Comparison of ENCODE assay signal across 8 mouse cellular contexts in genomic region chr5:28209549-28210431, GRCm38 (mm10). TPM values are rescaled to one million over a fixed set of nuclear protein-coding genes. Genes with fewer than 3 reads are reported as not detected.
DNase-seq lines count a peak whose midpoint lies in the region; ATAC-seq lines count a peak whose summit lies in the region.

No protein-coding gene starts in this region.

- peaks cover 80% of the 10 kb centered on the region for H3K27me3 ChIP-seq in forebrain, embryonic 11.5 days (ENCODE audit: control insufficient read depth, insufficient read depth, low read length)
- H3K27me3 ChIP-seq in kidney, embryonic 16.5 days (ENCODE audit: insufficient read depth, low read length): peaks cover 90% of the 10 kb centered on the region
- H3K27me3 ChIP-seq in midbrain, embryonic 15.5 days (replicated peaks): peaks cover 47% of the 10 kb centered on the region

- H3K36me3 ChIP-seq in forebrain, embryonic 11.5 days (ENCODE audit: control insufficient read depth, insufficient read depth, low read length): no peaks in the 10 kb centered on the region
- no peaks in the 10 kb centered on the region for H3K36me3 ChIP-seq in kidney, embryonic 16.5 days (ENCODE audit: insufficient read depth, low read length)
- H3K36me3 ChIP-seq in midbrain, embryonic 15.5 days (replicated peaks): no peaks in the 10 kb centered on the region

- peak overlapping the region; percentile 64 for H3K4me2 ChIP-seq in forebrain, embryonic 11.5 days (ENCODE audit: low read depth, low read length, severe bottlenecking)
- H3K4me2 ChIP-seq in kidney, embryonic 16.5 days (replicated peaks; ENCODE audit: low read depth, low read length): peak overlapping the region; percentile 58
- peak overlapping the region; percentile 69 for H3K4me2 ChIP-seq in midbrain, embryonic 15.5 days

- ATAC-seq in forebrain, embryonic 11.5 days (replicated peaks; ENCODE audit: low FRiP score): peak; percentile 83
- peak; percentile 51; the same call in 1 of the 2 replicates for ATAC-seq in kidney, embryonic 16.5 days (ENCODE audit: low FRiP score, low TSS enrichment)
- peak; percentile 78 for ATAC-seq in midbrain, embryonic 15.5 days (replicated peaks)

- no peak overlapping the region for H3K27ac ChIP-seq in forebrain, embryonic 11.5 days (ENCODE audit: low read depth, low read length)
- H3K27ac ChIP-seq in kidney, embryonic 16.5 days (ENCODE audit: low read length): no peak overlapping the region
- H3K27ac ChIP-seq in midbrain, embryonic 15.5 days: peak overlapping the region; percentile 79

- DNase-seq in 3134 (ENCODE audit: extremely low read depth, insufficient read length, low spot score) (peak; percentile 7), ZHBTc4 (ENCODE audit: low read depth, low spot score) (peak; percentile 99)
- peak; percentile 76 for DNase-seq in forebrain, embryonic 11.5 days (ENCODE audit: low spot score)
- DNase-seq in left cerebral cortex, adult 18-20 months (ENCODE audit: low spot score in 2 of 2): no peak
- DNase-seq in frontal cortex, postnatal 14 days (ENCODE audit: low spot score in 2 of 2): no peak
- DNase-seq in spleen, postnatal 14 days (ENCODE audit: low spot score in 2 of 2): no peak

- H3K9me3 ChIP-seq in forebrain, embryonic 11.5 days (ENCODE audit: control insufficient read depth, low read length): no peaks in the 10 kb centered on the region
- H3K9me3 ChIP-seq in kidney, embryonic 16.5 days (ENCODE audit: low read length): no peaks in the 10 kb centered on the region
- H3K9me3 ChIP-seq in midbrain, embryonic 15.5 days: no peaks in the 10 kb centered on the region

- H3K4me3 ChIP-seq in forebrain, embryonic 11.5 days (ENCODE audit: low read depth, low read length): peak overlapping the region; percentile 33
- H3K4me3 ChIP-seq in kidney, embryonic 16.5 days (ENCODE audit: low read length): peak overlapping the region; percentile 44
- H3K4me3 ChIP-seq in midbrain, embryonic 15.5 days: peak overlapping the region; percentile 44

- H3K4me1 ChIP-seq in forebrain, embryonic 11.5 days (replicated peaks; ENCODE audit: control insufficient read depth, insufficient read depth, low read length): peaks cover 15% of the 10 kb centered on the region; the same call in 1 of the 2 replicates
- H3K4me1 ChIP-seq in kidney, embryonic 16.5 days (ENCODE audit: insufficient read depth, low read length): peaks cover 9% of the 10 kb centered on the region
- H3K4me1 ChIP-seq in midbrain, embryonic 15.5 days: peaks cover 24% of the 10 kb centered on the region

- WGBS in forebrain, embryonic 11.5 days: 1% methylated on average over 80 of the region's 80 CpGs
- WGBS in kidney, embryonic 16.5 days: under 1% methylated on average over 80 of the region's 80 CpGs
- under 1% methylated on average over 78 of the region's 80 CpGs for WGBS in midbrain, embryonic 15.5 days

- peak overlapping the region; percentile 2; the same call in 1 of the 2 replicates for H3K9ac ChIP-seq in forebrain, embryonic 11.5 days (ENCODE audit: low read length)
- H3K9ac ChIP-seq in kidney, embryonic 16.5 days (replicated peaks; ENCODE audit: low read length): 0 out of 2 replicates have a peak overlapping the region, but pooled peaks have one; percentile 10
- peak overlapping the region; percentile 49 for H3K9ac ChIP-seq in midbrain, embryonic 15.5 days

RNA-seq across cellular contexts. Expression of gene Cnpy1, which starts 35.8 kb away (rescaled TPM):
- 2.4 and 2.8 TPM in 2 replicates for polyA plus RNA-seq in forebrain, embryonic 11.5 days (2014; fragmentation: Nextera tagmentation; extraction: Ambion mirVana)
- 0.12 and 0.15 TPM in 2 replicates for polyA plus RNA-seq in kidney, embryonic 16.5 days (2015; fragmentation: Nextera tagmentation; extraction: Ambion mirVana)
- 44.2 and 61.8 TPM in 2 replicates for polyA plus RNA-seq in midbrain, embryonic 15.5 days (2015; fragmentation: Nextera tagmentation; extraction: Ambion mirVana)
- total RNA-seq in left cerebral cortex, adult 18-20 months (2021): under 1 TPM in 1 of 2 experiments, not detected in 1; 0.19 TPM

RNA-seq across cellular contexts. Expression of gene En2, which starts 44.3 kb away (rescaled TPM):
- not detected in 2 replicates for polyA plus RNA-seq in forebrain, embryonic 11.5 days (2014; fragmentation: Nextera tagmentation; extraction: Ambion mirVana)
- polyA plus RNA-seq in kidney, embryonic 16.5 days (2015; fragmentation: Nextera tagmentation; extraction: Ambion mirVana): 0.07 and 0.13 TPM in 2 replicates
- polyA plus RNA-seq in midbrain, embryonic 15.5 days (2015; fragmentation: Nextera tagmentation; extraction: Ambion mirVana): 0.93 and 1.5 TPM in 2 replicates
- total RNA-seq in left cerebral cortex, adult 18-20 months (2021): under 1 TPM; 0.23 to 0.35 TPM

Comparison
In these comparisons a context has a peak if more than half of its experiments do, and no peak if none do; other contexts are left out.
1. DNase-seq: peak in 3134 (single experiment), ZHBTc4 (single experiment) and forebrain, embryonic 11.5 days (single experiment); none in left cerebral cortex, adult 18-20 months (0 of 2), frontal cortex, postnatal 14 days (0 of 2) and spleen, postnatal 14 days (0 of 2).
2. RNA of gene Cnpy1, which starts 35.8 kb away (polyA plus RNA-seq): 44.2 to 61.8 TPM in midbrain, embryonic 15.5 days; 2.4 to 2.8 TPM in forebrain, embryonic 11.5 days and 0.12 to 0.15 TPM in kidney, embryonic 16.5 days; every median in the first group is over 10 times any median in the second.
3. Peak in every context shown above with its lines, with median percentiles within 50 percentile points of each other: ATAC-seq, H3K4me2 ChIP-seq, H3K4me3 ChIP-seq and H3K9ac ChIP-seq.